Mouse (Mus musculus): ENCODE measurements around the gene Upk2. TPM values are rescaled to one million over a fixed set of nuclear protein-coding genes. Genes with fewer than 3 reads are reported as not detected.
A peak's percentile ranks its signal among the peaks of the same experiment; 100 is the strongest.
"Not testable (repeated sequence)": the region's sequence is repeated elsewhere in the genome, so short reads cannot be mapped to it uniquely, and the experiment has no call there.

Gene Upk2
- polyA plus RNA-seq, 1 experiment from 2014 or later = 7.6 TPM

DNA sequence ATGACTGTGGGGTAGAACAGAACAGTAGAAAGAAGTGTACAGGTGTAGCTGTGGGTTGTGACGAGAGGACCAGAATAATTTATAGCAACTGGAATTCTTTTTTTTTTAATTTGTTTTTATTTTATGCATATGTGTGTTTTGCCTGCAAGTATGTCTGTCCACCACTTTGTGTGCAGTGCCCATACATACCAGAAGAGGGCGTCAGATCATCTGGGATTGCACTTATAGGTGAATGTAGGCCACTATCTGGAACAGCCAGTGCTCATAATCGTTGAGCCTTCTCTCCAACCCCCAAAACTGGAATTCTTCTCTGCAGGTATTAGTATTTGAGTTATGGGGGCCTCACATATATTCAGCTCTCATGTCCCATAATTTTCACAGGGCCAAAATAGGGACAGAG is 18.4 kb upstream of the Upk2 start:
- no peak for ATAC-seq (ENCODE audit: low FRiP score, low TSS enrichment)
- Histone ChIP-seq H3K27ac (ENCODE audit: low read length) (no peak overlapping the region), H3K27me3 (ENCODE audit: insufficient read depth, low read length) (no peaks in the 10 kb centered on the region), H3K4me3 (ENCODE audit: low read length) (no peak overlapping the region), H3K9ac (replicated peaks; ENCODE audit: low read length) (no peak overlapping the region), H3K4me2 (replicated peaks; ENCODE audit: low read depth, low read length) (no peak overlapping the region), H3K36me3 (ENCODE audit: insufficient read depth, low read length) (no peaks in the 10 kb centered on the region), H3K4me1 (ENCODE audit: insufficient read depth, low read length) (peaks cover 9% of the 10 kb centered on the region), H3K9me3 (ENCODE audit: low read length) (no peaks in the 10 kb centered on the region)
- 58% methylated on average over 3 of the region's 3 CpGs for WGBS

GRCm38 (mm10) chr9:44468800-44469199 is 14.0 kb upstream of the Upk2 start:
- H3K4me2 ChIP-seq (replicated peaks; ENCODE audit: low read depth, low read length) = no peak overlapping the region

GRCm38 (mm10) chr9:44468224-44468623 is 13.4 kb upstream of the Upk2 start:
- no peak for ATAC-seq (ENCODE audit: low FRiP score, low TSS enrichment)
- WGBS = 43% methylated on average over 7 of the region's 7 CpGs
- no peaks in the 10 kb centered on the region for H3K4me1 ChIP-seq (ENCODE audit: insufficient read depth, low read length)
- H3K27ac ChIP-seq (ENCODE audit: low read length) = no peak overlapping the region
- no peak overlapping the region for H3K4me3 ChIP-seq (ENCODE audit: low read length)
- no peaks in the 10 kb centered on the region for H3K27me3 ChIP-seq (ENCODE audit: insufficient read depth, low read length)
- H3K9ac ChIP-seq (replicated peaks; ENCODE audit: low read length) = no peak overlapping the region
- no peaks in the 10 kb centered on the region for H3K9me3 ChIP-seq (ENCODE audit: low read length)
- H3K36me3 ChIP-seq (ENCODE audit: insufficient read depth, low read length) = no peaks in the 10 kb centered on the region
- no peak overlapping the region for H3K4me2 ChIP-seq (replicated peaks; ENCODE audit: low read depth, low read length)

More at GRCm38 (mm10) chr9:44468800-44469199, 14.0 kb upstream of the Upk2 start:
- H3K27ac ChIP-seq (ENCODE audit: low read length) = no peak overlapping the region
- no peaks in the 10 kb centered on the region for H3K27me3 ChIP-seq (ENCODE audit: insufficient read depth, low read length)
- H3K36me3 ChIP-seq (ENCODE audit: insufficient read depth, low read length) = no peaks in the 10 kb centered on the region
- no peak overlapping the region for H3K4me3 ChIP-seq (ENCODE audit: low read length)
- no peaks in the 10 kb centered on the region for H3K9me3 ChIP-seq (ENCODE audit: low read length)
- no peaks in the 10 kb centered on the region for H3K4me1 ChIP-seq (ENCODE audit: insufficient read depth, low read length)
- WGBS = 48% methylated on average over 2 of the region's 2 CpGs
- ATAC-seq (ENCODE audit: low FRiP score, low TSS enrichment) = no peak
- H3K9ac ChIP-seq (replicated peaks; ENCODE audit: low read length) = no peak overlapping the region

- no peak overlapping the region for H3K4me3 ChIP-seq (ENCODE audit: low read length)
- 0 out of 2 replicates have a peak, but pooled peaks cover 2% of the 10 kb centered on the region for H3K4me1 ChIP-seq (ENCODE audit: insufficient read depth, low read length)
- no peak overlapping the region for H3K4me2 ChIP-seq (replicated peaks; ENCODE audit: low read depth, low read length)
- no peaks in the 10 kb centered on the region for H3K36me3 ChIP-seq (ENCODE audit: insufficient read depth, low read length)
- no peak for ATAC-seq (ENCODE audit: low FRiP score, low TSS enrichment)
- no peak overlapping the region for H3K27ac ChIP-seq (ENCODE audit: low read length)
- H3K9me3 ChIP-seq (ENCODE audit: low read length) = no peaks in the 10 kb centered on the region
- H3K27me3 ChIP-seq (ENCODE audit: insufficient read depth, low read length) = 0 out of 2 replicates have a peak, but pooled peaks cover 5% of the 10 kb centered on the region
- WGBS = 79% methylated on average over 5 of the region's 5 CpGs
- no peak overlapping the region for H3K9ac ChIP-seq (replicated peaks; ENCODE audit: low read length)
These were observed 7.2 kb upstream of the Upk2 start for GRCm38 (mm10) chr9:44461950-44462349.

- H3K9me3 ChIP-seq (ENCODE audit: low read length) = no peaks in the 10 kb centered on the region
- no peak overlapping the region for H3K9ac ChIP-seq (replicated peaks; ENCODE audit: low read length)
- no peak overlapping the region for H3K4me2 ChIP-seq (replicated peaks; ENCODE audit: low read depth, low read length)
- no peaks in the 10 kb centered on the region for H3K36me3 ChIP-seq (ENCODE audit: insufficient read depth, low read length)
- ATAC-seq (ENCODE audit: low FRiP score, low TSS enrichment) = no peak
- H3K4me3 ChIP-seq (ENCODE audit: low read length) = no peak overlapping the region
- peaks cover 12% of the 10 kb centered on the region; the same call in 1 of the 2 replicates for H3K27me3 ChIP-seq (ENCODE audit: insufficient read depth, low read length)
- 7% methylated on average over 11 of the region's 11 CpGs for WGBS
- H3K27ac ChIP-seq (ENCODE audit: low read length) = no peak overlapping the region
- H3K4me1 ChIP-seq (ENCODE audit: insufficient read depth, low read length) = 0 out of 2 replicates have a peak, but pooled peaks cover 2% of the 10 kb centered on the region
These were observed 2.4 kb upstream of the Upk2 start for GRCm38 (mm10) chr9:44457035-44457742.

DNA sequence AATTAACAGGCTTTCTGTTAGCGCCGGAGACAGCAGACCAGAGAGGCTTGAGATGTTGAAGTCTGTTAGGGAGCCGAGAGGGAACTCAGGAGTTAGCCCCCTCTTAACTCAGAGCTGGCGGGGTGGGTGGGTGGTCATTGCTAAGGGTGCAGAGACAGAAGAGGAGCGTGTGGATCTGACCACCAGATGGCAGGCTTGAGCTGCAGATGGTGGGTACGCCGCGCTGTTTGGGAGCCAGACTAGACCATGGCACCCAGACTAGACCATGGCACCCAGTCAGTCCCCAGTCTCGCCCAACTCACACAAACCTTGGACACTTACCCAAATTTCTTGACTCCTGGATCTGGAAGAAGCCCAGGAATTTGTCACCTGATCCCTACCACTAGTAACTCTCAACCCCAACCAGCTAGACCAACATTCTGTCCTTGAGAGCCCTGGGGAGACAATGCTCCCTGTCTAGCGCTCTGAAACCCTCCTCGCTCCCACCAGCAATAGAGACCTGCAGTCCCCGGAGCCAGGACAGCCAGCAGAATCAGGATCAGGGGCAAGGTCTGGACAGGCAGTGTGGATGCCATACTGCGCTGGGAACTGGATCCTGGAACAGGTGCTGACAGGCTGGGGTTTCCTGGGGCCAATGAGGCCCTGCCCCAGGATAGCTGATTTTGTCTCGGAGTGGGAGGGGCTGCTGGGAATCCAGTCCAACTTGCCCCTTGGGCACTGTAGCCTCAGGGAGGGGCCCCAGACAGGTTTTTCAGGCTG is 465 bp downstream of the Upk2 start:
- Histone ChIP-seq H3K4me1 (ENCODE audit: insufficient read depth, low read length) (0 out of 2 replicates have a peak, but pooled peaks cover 2% of the 10 kb centered on the region), H3K4me3 (ENCODE audit: low read length) (no peak overlapping the region; the same call in 1 of the 2 replicates), H3K27me3 (ENCODE audit: insufficient read depth, low read length) (peaks cover 12% of the 10 kb centered on the region; the same call in 1 of the 2 replicates), H3K9ac (replicated peaks; ENCODE audit: low read length) (0 out of 2 replicates have a peak overlapping the region, but pooled peaks have one; percentile 20), H3K27ac (ENCODE audit: low read length) (no peak overlapping the region), H3K36me3 (ENCODE audit: insufficient read depth, low read length) (no peaks in the 10 kb centered on the region), H3K4me2 (replicated peaks; ENCODE audit: low read depth, low read length) (peak overlapping the region; percentile 37), H3K9me3 (ENCODE audit: low read length) (no peaks in the 10 kb centered on the region)
- peak; percentile 91 for ATAC-seq (ENCODE audit: low FRiP score, low TSS enrichment)
- 6% methylated on average over 14 of the region's 14 CpGs for WGBS

DNA sequence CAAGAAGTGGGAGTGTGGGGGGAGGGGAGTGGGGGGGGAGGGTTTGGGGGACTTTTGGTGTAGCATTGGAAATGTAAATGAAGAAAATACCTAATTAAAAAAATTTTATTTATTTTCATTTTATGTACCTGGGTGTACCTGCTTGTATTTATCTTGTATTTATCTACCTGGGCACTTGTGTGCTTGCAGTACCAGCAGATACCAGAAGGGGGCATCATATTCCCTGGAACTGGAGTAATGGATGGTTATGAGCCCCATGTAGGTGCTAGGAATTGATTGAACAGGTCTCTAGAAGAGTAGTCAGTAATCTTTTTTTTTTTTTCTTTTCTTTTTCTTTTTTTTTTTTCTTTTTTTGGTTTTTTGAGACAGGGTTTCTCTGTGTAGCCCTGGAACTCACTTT is 4.4 kb downstream of the Upk2 start:
- H3K27me3 ChIP-seq (ENCODE audit: insufficient read depth, low read length) = peaks cover 8% of the 10 kb centered on the region; the same call in 1 of the 2 replicates
- no peak overlapping the region for H3K4me3 ChIP-seq (ENCODE audit: low read length)
- H3K4me1 ChIP-seq (ENCODE audit: insufficient read depth, low read length) = no peaks in the 10 kb centered on the region
- no peaks in the 10 kb centered on the region for H3K36me3 ChIP-seq (ENCODE audit: insufficient read depth, low read length)
- no peaks in the 10 kb centered on the region for H3K9me3 ChIP-seq (ENCODE audit: low read length)
- no peak overlapping the region for H3K9ac ChIP-seq (replicated peaks; ENCODE audit: low read length)
- no peak overlapping the region for H3K4me2 ChIP-seq (replicated peaks; ENCODE audit: low read depth, low read length)
- no peak overlapping the region for H3K27ac ChIP-seq (ENCODE audit: low read length)
- no peak for ATAC-seq (ENCODE audit: low FRiP score, low TSS enrichment)

DNA sequence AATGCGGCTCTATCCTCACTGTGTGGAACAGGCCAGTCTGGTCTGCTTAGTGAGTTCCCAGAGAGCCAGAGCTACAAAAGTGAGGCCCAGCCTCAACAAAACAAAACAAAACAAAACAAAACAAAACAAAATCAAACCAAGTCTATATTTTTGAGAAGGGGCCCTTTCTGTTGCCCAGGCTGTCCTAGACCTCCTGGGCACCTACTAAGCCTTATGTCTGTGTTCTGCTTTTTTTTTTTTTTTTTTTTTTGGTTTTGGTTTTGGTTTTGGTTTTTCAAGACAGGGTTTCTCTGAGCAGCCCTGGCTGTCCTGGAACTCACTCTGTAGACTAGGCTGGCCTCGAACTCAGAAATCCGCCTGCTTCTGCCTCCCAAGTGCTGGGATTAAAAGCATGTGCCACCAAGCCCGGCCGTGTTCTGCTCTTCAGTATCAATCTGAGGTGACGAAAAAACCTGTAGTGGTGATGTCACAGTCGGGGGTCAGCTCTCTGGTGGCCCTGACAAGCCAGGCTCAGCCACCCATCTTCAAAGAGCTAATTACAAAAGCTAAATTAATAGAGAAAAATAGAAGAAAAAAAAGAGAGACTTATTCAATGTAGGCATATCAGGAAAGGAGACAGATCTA is 10.3 kb downstream of the Upk2 start:
- not testable (repeated sequence) for H3K27ac ChIP-seq (ENCODE audit: low read length); H3K4me2 ChIP-seq (replicated peaks; ENCODE audit: low read depth, low read length); H3K4me1 ChIP-seq (ENCODE audit: insufficient read depth, low read length); H3K36me3 ChIP-seq (ENCODE audit: insufficient read depth, low read length); H3K9me3 ChIP-seq (ENCODE audit: low read length); ATAC-seq (ENCODE audit: low FRiP score, low TSS enrichment); H3K9ac ChIP-seq (replicated peaks; ENCODE audit: low read length); H3K4me3 ChIP-seq (ENCODE audit: low read length); H3K27me3 ChIP-seq (ENCODE audit: insufficient read depth, low read length)
- 85% methylated on average over 7 of the region's 7 CpGs for WGBS

DNA sequence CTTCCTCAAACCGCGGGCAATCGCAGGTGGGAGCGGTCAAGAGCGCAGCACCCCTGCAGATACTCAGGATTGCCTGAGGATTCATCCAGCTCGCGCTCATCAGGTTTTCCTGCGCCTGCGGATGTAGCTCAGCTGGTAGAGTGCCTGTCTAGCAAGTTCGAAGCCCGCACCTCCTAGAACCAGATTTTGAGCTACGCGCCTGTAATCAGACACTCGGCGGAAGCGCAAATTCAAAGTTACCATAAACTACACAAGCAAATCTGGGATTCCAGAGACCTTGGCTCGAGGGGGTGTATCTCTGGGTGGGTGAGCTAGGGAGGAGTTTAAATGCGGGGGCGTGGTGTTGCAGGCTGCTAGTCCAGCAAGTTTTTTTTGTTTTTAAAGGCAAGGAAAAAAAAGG is 13.8 kb downstream of the Upk2 start, which contains the start of gene Foxr1:
Gene Foxr1, minus strand, starts transcription at position 176 of the 400 bp plus-strand sequence.
- 76% methylated on average over 19 of the region's 19 CpGs for WGBS
- ATAC-seq (ENCODE audit: low FRiP score, low TSS enrichment) = no peak
- no peak within 1 kb of the TSS for H3K9ac ChIP-seq (replicated peaks; ENCODE audit: low read length)

More for the DNA sequence above, 13.8 kb downstream of the Upk2 start, which contains the start of gene Foxr1:
- no peaks in the 10 kb centered on the region for H3K4me1 ChIP-seq (ENCODE audit: insufficient read depth, low read length)
- H3K27ac ChIP-seq (ENCODE audit: low read length) = no peak within 1 kb of the TSS
- no peaks in the 10 kb centered on the region for H3K27me3 ChIP-seq (ENCODE audit: insufficient read depth, low read length)
- no peak within 1 kb of the TSS for H3K4me3 ChIP-seq (ENCODE audit: low read length)
- H3K36me3 ChIP-seq (ENCODE audit: insufficient read depth, low read length) = no peaks in the 10 kb centered on the region
- H3K4me2 ChIP-seq (replicated peaks; ENCODE audit: low read depth, low read length) = no peak within 1 kb of the TSS
- H3K9me3 ChIP-seq (ENCODE audit: low read length) = no peaks in the 10 kb centered on the region
